17 mouse cellular contexts compared by ENCODE assay signal in the genomic region with DNA sequence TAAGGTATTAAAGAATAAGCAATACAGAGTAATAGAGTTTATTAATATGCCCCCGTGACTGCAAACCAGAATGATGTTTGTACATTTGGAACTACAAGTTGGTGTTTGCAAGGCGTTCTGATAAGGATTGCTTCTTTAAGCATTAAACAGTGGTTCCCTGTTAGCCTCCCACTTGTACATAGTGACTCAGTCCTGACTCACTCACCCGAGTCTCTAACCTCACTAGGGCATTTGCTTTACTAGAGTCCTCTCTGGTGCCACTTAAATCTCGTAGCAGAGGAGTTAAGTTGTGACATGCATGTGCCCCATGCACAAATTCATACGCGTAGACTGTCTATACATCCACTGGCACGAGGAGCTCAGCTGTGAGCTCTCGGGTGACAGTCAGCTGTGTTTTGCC. TPM values are rescaled to one million over a fixed set of nuclear protein-coding genes. Genes with fewer than 3 reads are reported as not detected.
DNase-seq lines count a peak whose midpoint lies in the region; ATAC-seq lines count a peak whose summit lies in the region.
"Had no signal": no experiment of that assay in that cellular context is flagged by ENCODE, and none has a peak within 500 bp of the region (broad histone marks: within the 10 kb centered on the region; RNA-seq: fewer than 3 reads in every experiment).

No protein-coding gene starts in this region.

- DNase-seq in adrenal gland, postnatal 36 days, result peak; percentile 22 to 27
- no peak for DNase-seq in adrenal gland, postnatal 4 days (ENCODE audit: low spot score in 2 of 2)
- peak; percentile 85 for DNase-seq in 3T3-L1 (ENCODE audit: low read depth, low spot score)
- DNase-seq in 416B (ENCODE audit: low read depth), result peak; percentile 64
- peak; percentile 69 for DNase-seq in brain, adult 2 months (ENCODE audit: low read depth, low spot score)
- DNase-seq in testis, postnatal 10 days (ENCODE audit: low spot score), result no peak
- DNase-seq in layer of hippocampus, adult 11-12 months (ENCODE audit: low spot score), result no peak
- DNase-seq: cerebellum, adult 18-20 months; cerebellum, adult 9-11 months; gastrocnemius, adult 2 months; gastrocnemius, postnatal 25 days; heart, adult 18-20 months; heart, postnatal 10 days; kidney, adult 11 months had no signal

- ATAC-seq in granulocyte monocyte progenitor cell, adult 5-6 weeks (replicated peaks; ENCODE audit: poor library complexity, severe bottlenecking), result no peak
- ATAC-seq: forebrain, embryonic 14.5 days; hindbrain, postnatal 0 days had no signal

RNA-seq across cellular contexts. Expression of a gene that starts 31.4 kb away (rescaled TPM):
- total RNA-seq in adrenal gland, postnatal 36 days (2021), result 10 to 100 TPM; 67.6 to 72.7 TPM
- total RNA-seq in adrenal gland, postnatal 4 days (2021), result 10 to 100 TPM; 77.6 to 84.9 TPM
- 76.3 and 77.3 TPM in 2 replicates for total RNA-seq in granulocyte monocyte progenitor cell, adult 5-6 weeks (2014; fragmentation: Nextera tagmentation)
- 42.0 and 101 TPM in 2 replicates for total RNA-seq in granulocyte monocyte progenitor cell, adult 5-6 weeks (2017)

RNA-seq across cellular contexts. Expression of a gene that starts 41.2 kb away (rescaled TPM):
- 10 to 100 TPM; 40.9 to 50.1 TPM for total RNA-seq in adrenal gland, postnatal 36 days (2021)
- total RNA-seq in adrenal gland, postnatal 4 days (2021), result 10 to 100 TPM; 43.3 to 46.2 TPM
- total RNA-seq in granulocyte monocyte progenitor cell, adult 5-6 weeks (2014; fragmentation: Nextera tagmentation), result 48.3 and 56.7 TPM in 2 replicates
- total RNA-seq in granulocyte monocyte progenitor cell, adult 5-6 weeks (2017), result 73.6 and 82.1 TPM in 2 replicates

Comparison
In these comparisons a context has a peak if more than half of its experiments do, and no peak if none do; other contexts are left out.
1. DNase-seq: peak in adrenal gland, postnatal 36 days (2 of 2), 3T3-L1 (single experiment), 416B (single experiment) and brain, adult 2 months (single experiment); none in adrenal gland, postnatal 4 days (0 of 2), testis, postnatal 10 days (single experiment) and layer of hippocampus, adult 11-12 months (single experiment).